12 mouse cellular contexts compared by ENCODE assay signal in genomic region chr8:119825950-119826730, GRCm38 (mm10). TPM values are rescaled to one million over a fixed set of nuclear protein-coding genes. Genes with fewer than 3 reads are reported as not detected.
DNase-seq lines count a peak whose midpoint lies in the region; TF ChIP-seq lines count a peak whose summit lies in the region.
"Had no signal": no experiment of that assay in that cellular context is flagged by ENCODE, and none has a peak within 500 bp of the region (broad histone marks: within the 10 kb centered on the region; RNA-seq: fewer than 3 reads in every experiment).

No protein-coding gene starts in this region.

- peak; percentile 21 to 63; a peak in 2 of 4 replicates for TF ChIP-seq POLR2A in MEL (IDR thresholded peaks at IDR 0.05; ENCODE audit: control insufficient read depth in 1 of 2, insufficient read depth in 1 of 2, low read depth in 1 of 2, low read length in 2 of 2, poor library complexity in 1 of 2)

- peak; percentile 31 to 74; a peak in 3 of 4 replicates for TF ChIP-seq EP300 in MEL (IDR thresholded peaks at IDR 0.05; ENCODE audit: low read depth in 1 of 2, low read length in 2 of 2)

- peaks cover 36 to 55% of the 10 kb centered on the region in 2 experiments for H3K4me1 ChIP-seq in MEL (ENCODE audit: control insufficient read depth in 1 of 2, insufficient read depth in 2 of 2, low read length in 2 of 2)
- H3K4me1 ChIP-seq in brown adipose tissue, adult 24 weeks (ENCODE audit: control insufficient read depth, insufficient read depth, insufficient read length, low read length), result peaks cover 5% of the 10 kb centered on the region
- peaks cover 72% of the 10 kb centered on the region for H3K4me1 ChIP-seq in megakaryocyte, embryonic 14.5 days

- no peak overlapping the region for H3K4me3 ChIP-seq in layer of hippocampus, adult 2 months
- H3K4me3 ChIP-seq in MEL (ENCODE audit: control insufficient read depth in 1 of 2, insufficient read depth in 1 of 2, low read depth in 2 of 2, low read length in 2 of 2), result peak overlapping the region; percentile 32 to 42
- no peak overlapping the region for H3K4me3 ChIP-seq in brown adipose tissue, adult 24 weeks (ENCODE audit: insufficient read depth, low read depth, low read length)
- peak overlapping the region; percentile 82 for H3K4me3 ChIP-seq in megakaryocyte, embryonic 14.5 days (replicated peaks)
- H3K4me3 ChIP-seq: erythroblast, embryonic 14.5 days; neural tube, embryonic 12.5 days had no signal

- peak overlapping the region; percentile 62 for H3K9ac ChIP-seq in MEL (ENCODE audit: control insufficient read depth, low read depth, low read length, poor library complexity, severe bottlenecking)
- H3K9ac ChIP-seq: neural tube, embryonic 12.5 days had no signal

- no peaks in the 10 kb centered on the region for H3K9me3 ChIP-seq in MEL (replicated peaks; ENCODE audit: insufficient read depth, low read length)
- peaks cover under 1% of the 10 kb centered on the region; the same call in 1 of the 2 replicates for H3K9me3 ChIP-seq in megakaryocyte, embryonic 14.5 days
- H3K9me3 ChIP-seq: neural tube, embryonic 12.5 days had no signal

- H3K27ac ChIP-seq in layer of hippocampus, adult 2 months, result peak overlapping the region; percentile 71; the same call in 1 of the 2 replicates
- peak overlapping the region; percentile 91 for H3K27ac ChIP-seq in MEL (ENCODE audit: control insufficient read depth, low read depth, low read length)
- peak overlapping the region; percentile 84 for H3K27ac ChIP-seq in brown adipose tissue, adult 24 weeks (replicated peaks; ENCODE audit: low read depth, low read length)
- H3K27ac ChIP-seq: neural tube, embryonic 12.5 days had no signal

- peaks cover 0 to 36% of the 10 kb centered on the region in 2 experiments; a peak in 2 of 4 replicates for H3K36me3 ChIP-seq in MEL (ENCODE audit: control insufficient read depth in 1 of 2, insufficient read depth in 2 of 2, low read length in 2 of 2)
- peaks cover 54% of the 10 kb centered on the region for H3K36me3 ChIP-seq in megakaryocyte, embryonic 14.5 days (replicated peaks; ENCODE audit: low read length)

- TF ChIP-seq RAD21 in MEL (IDR thresholded peaks at IDR 0.05; ENCODE audit: low read depth, low read length), result no peak

- no peaks in the 10 kb centered on the region for H3K79me2 ChIP-seq in MEL (ENCODE audit: control insufficient read depth, insufficient read depth, low read length, poor library complexity)

- no peak for DNase-seq in layer of hippocampus, adult 2 months (ENCODE audit: low spot score in 2 of 2)
- no peak for DNase-seq in layer of hippocampus, adult 8-10 months (ENCODE audit: low spot score in 2 of 2)
- peak; percentile 90 for DNase-seq in MEL (ENCODE audit: low read depth, low spot score)
- no peak for DNase-seq in frontal cortex, postnatal 25 days (ENCODE audit: low spot score in 2 of 2)
- no peak for DNase-seq in urinary bladder, adult 18-20 months (ENCODE audit: low spot score in 2 of 2)
- DNase-seq: adrenal gland, postnatal 25 days; cerebellum, postnatal 25 days; right cerebral cortex, postnatal 4 days had no signal

- TF ChIP-seq CTCF in layer of hippocampus, adult 2 months (conservative IDR thresholded peaks at IDR 0.05), result no peak
- no peak for TF ChIP-seq CTCF in MEL (IDR thresholded peaks at IDR 0.05 in 2 of 3, conservative IDR thresholded peaks at IDR 0.05 in 1 of 3; ENCODE audit: control insufficient read depth in 1 of 3, insufficient read depth in 1 of 3, low read depth in 2 of 3, low read length in 3 of 3, poor library complexity in 1 of 3, severe bottlenecking in 1 of 3)

- no peaks in the 10 kb centered on the region for H3K27me3 ChIP-seq in MEL (ENCODE audit: control insufficient read depth in 1 of 2, insufficient read depth in 2 of 2, low read length in 2 of 2)
- peaks cover 29% of the 10 kb centered on the region for H3K27me3 ChIP-seq in megakaryocyte, embryonic 14.5 days (replicated peaks)
- H3K27me3 ChIP-seq: neural tube, embryonic 12.5 days had no signal

TF ChIP-seq in MEL, 35 proteins besides CTCF, POLR2A, EP300 and RAD21:
- 0 out of 2 replicates have a peak, but pooled peaks have one; percentile 24 for TF ChIP-seq ZMIZ1 (IDR thresholded peaks at IDR 0.05; ENCODE audit: low read depth, low read length)
- 0 out of 2 replicates have a peak, but pooled peaks have one; percentile 13 for TF ChIP-seq ETS1 (IDR thresholded peaks at IDR 0.05; ENCODE audit: low read depth, low read length)
- TF ChIP-seq MAZ (IDR thresholded peaks at IDR 0.05; ENCODE audit: low read depth, low read length), result 0 out of 2 replicates have a peak, but pooled peaks have one; percentile 34
- TF ChIP-seq USF1 (IDR thresholded peaks at IDR 0.05; ENCODE audit: low read depth, low read length), result peak; percentile 29; the same call in 1 of the 2 replicates
- TF ChIP-seq CHD2 (IDR thresholded peaks at IDR 0.05; ENCODE audit: low read length), result no peak
- no peak for TF ChIP-seq POLR2AphosphoS5 (IDR thresholded peaks at IDR 0.05; ENCODE audit: borderline replicate concordance, low read depth, low read length)
- 0 out of 2 replicates have a peak, but pooled peaks have one; percentile 8 for TF ChIP-seq RCOR1 (IDR thresholded peaks at IDR 0.05; ENCODE audit: low read depth, low read length)
- 0 out of 2 replicates have a peak, but pooled peaks have one; percentile 47 for TF ChIP-seq ELF1 (IDR thresholded peaks at IDR 0.05; ENCODE audit: low read depth, low read length)
- TF ChIP-seq GATA1 (IDR thresholded peaks at IDR 0.05; ENCODE audit: low read depth, low read length), result peak; percentile 16; the same call in 1 of the 2 replicates
- no peak for TF ChIP-seq ZKSCAN1 (IDR thresholded peaks at IDR 0.05; ENCODE audit: low read depth, low read length)
- TF ChIP-seq UBTF (IDR thresholded peaks at IDR 0.05; ENCODE audit: borderline replicate concordance, insufficient read depth, low read depth, low read length), result no peak
- TF ChIP-seq TBP (IDR thresholded peaks at IDR 0.05; ENCODE audit: low read depth, low read length), result peak; percentile 15
- TF ChIP-seq ZNF384 (IDR thresholded peaks at IDR 0.05; ENCODE audit: low read depth, low read length), result no peak
- no peak for TF ChIP-seq MYB (IDR thresholded peaks at IDR 0.05; ENCODE audit: low read depth, low read length)
- peak; percentile 57 for TF ChIP-seq MAX (IDR thresholded peaks at IDR 0.05; ENCODE audit: low read length)
- TF ChIP-seq GABPA (IDR thresholded peaks at IDR 0.05; ENCODE audit: low read depth, low read length), result no peak
- no peak for TF ChIP-seq MAFK (IDR thresholded peaks at IDR 0.05; ENCODE audit: borderline replicate concordance, low read depth, low read length)
- no peak for TF ChIP-seq POLR2AphosphoS2 (IDR thresholded peaks at IDR 0.05; ENCODE audit: low read length)
- TF ChIP-seq MYC (IDR thresholded peaks at IDR 0.05; ENCODE audit: low read depth, low read length), result peak; percentile 63; the same call in 1 of the 2 replicates
- TF ChIP-seq JUND (IDR thresholded peaks at IDR 0.05; ENCODE audit: low read depth, low read length), result 0 out of 2 replicates have a peak, but pooled peaks have one; percentile 11
- no peak for TF ChIP-seq BHLHE40 (IDR thresholded peaks at IDR 0.05; ENCODE audit: borderline replicate concordance, low read depth, low read length)
- no peak for TF ChIP-seq KAT2A (conservative IDR thresholded peaks at IDR 0.05; ENCODE audit: low read depth, low read length)
- no peak for TF ChIP-seq NRF1 (IDR thresholded peaks at IDR 0.05; ENCODE audit: insufficient read depth, low read depth, low read length, poor library complexity, severe bottlenecking)
- TF ChIP-seq HCFC1 (IDR thresholded peaks at IDR 0.05; ENCODE audit: low read depth, low read length), result no peak; the same call in 1 of the 2 replicates
- TF ChIP-seq NELFE (IDR thresholded peaks at IDR 0.05; ENCODE audit: low read depth, low read length), result peak; percentile 40; the same call in 1 of the 2 replicates
- peak; percentile 69; the same call in 1 of the 2 replicates for TF ChIP-seq MXI1 (IDR thresholded peaks at IDR 0.05; ENCODE audit: low read depth, low read length)

RNA-seq across cellular contexts. Expression of gene Cotl1, which starts 14.2 kb away (rescaled TPM):
- 100 to 1,000 TPM; 138 to 139 TPM for total RNA-seq in layer of hippocampus, adult 2 months (2021)
- total RNA-seq in layer of hippocampus, adult 8-10 months (2022), result 100 to 1,000 TPM; 119 to 176 (median 137) TPM
- total RNA-seq in MEL (2012; rRNA removed), result 60.5 and 70.3 TPM in 2 replicates
- polyA plus RNA-seq in MEL (2012; ENCODE audit: insufficient read depth in 1 of 2, insufficient read length in 2 of 2, low read depth in 1 of 2, low replicate concordance in 2 of 2, missing spikeins in 1 of 2), result 100 to 1,000 TPM in 1 of 2 experiments, not detected in 1; 114 TPM
- 16.9 and 18.2 TPM in 2 replicates for polyA plus RNA-seq in brown adipose tissue, adult 24 weeks (2012; ENCODE audit: insufficient read depth, insufficient read length, missing spikeins)
- polyA plus RNA-seq in megakaryocyte, embryonic 14.5 days (2012; ENCODE audit: insufficient read depth, low replicate concordance), result 413 and 593 TPM in 2 replicates

RNA-seq across cellular contexts. Expression of gene Klhl36, which starts 35.9 kb away (rescaled TPM):
- total RNA-seq in layer of hippocampus, adult 2 months (2021), result 1 to 10 TPM; 7.7 to 8.4 TPM
- 1 to 10 TPM; 7.0 to 9.4 (median 7.3) TPM for total RNA-seq in layer of hippocampus, adult 8-10 months (2022)
- total RNA-seq in MEL (2012; rRNA removed), result 4.5 and 4.6 TPM in 2 replicates
- polyA plus RNA-seq in MEL (2012; ENCODE audit: insufficient read depth in 1 of 2, insufficient read length in 2 of 2, low read depth in 1 of 2, low replicate concordance in 2 of 2, missing spikeins in 1 of 2), result 1 to 10 TPM in 1 of 2 experiments, not detected in 1; 6.6 TPM
- polyA plus RNA-seq in brown adipose tissue, adult 24 weeks (2012; ENCODE audit: insufficient read depth, insufficient read length, missing spikeins), result 2.7 and 4.0 TPM in 2 replicates
- 5.2 and 14.1 TPM in 2 replicates for polyA plus RNA-seq in megakaryocyte, embryonic 14.5 days (2012; ENCODE audit: insufficient read depth, low replicate concordance)

RNA-seq across cellular contexts. Expression of gene Tldc1, which starts 47.9 kb away (rescaled TPM):
- total RNA-seq in layer of hippocampus, adult 2 months (2021), result 10 to 100 TPM; 15.2 to 15.5 TPM
- 10 to 100 TPM; 12.5 to 15.9 (median 15.5) TPM for total RNA-seq in layer of hippocampus, adult 8-10 months (2022)
- 13.4 and 16.4 TPM in 2 replicates for total RNA-seq in MEL (2012; rRNA removed)
- polyA plus RNA-seq in MEL (2012; ENCODE audit: insufficient read depth in 1 of 2, insufficient read length in 2 of 2, low read depth in 1 of 2, low replicate concordance in 2 of 2, missing spikeins in 1 of 2), result 10 to 100 TPM in 1 of 2 experiments, not detected in 1; 16.1 TPM
- polyA plus RNA-seq in brown adipose tissue, adult 24 weeks (2012; ENCODE audit: insufficient read depth, insufficient read length, missing spikeins), result 1.7 and 3.4 TPM in 2 replicates
- 1.7 and 2.0 TPM in 2 replicates for polyA plus RNA-seq in megakaryocyte, embryonic 14.5 days (2012; ENCODE audit: insufficient read depth, low replicate concordance)

Comparison
In these comparisons a context has a peak if more than half of its experiments do, and no peak if none do; other contexts are left out.
1. H3K4me3 ChIP-seq: peak in MEL (2 of 2) and megakaryocyte, embryonic 14.5 days (single experiment); none in layer of hippocampus, adult 2 months (single experiment) and brown adipose tissue, adult 24 weeks (single experiment).
2. Peak in every context shown above with its lines, with median percentiles within 50 percentile points of each other: H3K27ac ChIP-seq.